Mouse (Mus musculus): ENCODE measurements at regions not wholly inside any gene's neighbourhood (a gene's known extent, or its start where the extent isn't known, plus 50 kb on each side); places are given as distances from the start of the nearest gene placed in this dataset.

- WGBS = 32% methylated on average over 4 of the region's 4 CpGs
- no peaks in the 10 kb centered on the region for H3K27me3 ChIP-seq (ENCODE audit: control insufficient read depth, insufficient read depth, low read length)
- no peak for TF ChIP-seq CTCF (IDR thresholded peaks at IDR 0.05)
- TF ChIP-seq EP300 (IDR thresholded peaks at IDR 0.05; ENCODE audit: insufficient read depth, low read depth, low read length) = no peak
- TF ChIP-seq POLR2A (IDR thresholded peaks at IDR 0.05; ENCODE audit: insufficient read depth, low read depth, low read length) = no peak
- no peak for DNase-seq
- H3K79me2 ChIP-seq (replicated peaks; ENCODE audit: control insufficient read depth, insufficient read depth, low read length) = no peaks in the 10 kb centered on the region
- H3K36me3 ChIP-seq (ENCODE audit: control insufficient read depth, insufficient read depth, low read length) = no peaks in the 10 kb centered on the region
- no peak overlapping the region for H3K4me3 ChIP-seq
- H3K4me1 ChIP-seq (ENCODE audit: control insufficient read depth, insufficient read depth, low read length) = no peaks in the 10 kb centered on the region; the same call in 1 of the 2 replicates
- no peak overlapping the region for H3K27ac ChIP-seq
- no peak overlapping the region for H3K9ac ChIP-seq (ENCODE audit: low read depth, low read length)
- intact Hi-C loops (cut with DNase I) = no loop called here
Measured at GRCm38 (mm10) chr9:46381342-46381741, 61.6 kb upstream of the 4931429L15Rik start.

DNA sequence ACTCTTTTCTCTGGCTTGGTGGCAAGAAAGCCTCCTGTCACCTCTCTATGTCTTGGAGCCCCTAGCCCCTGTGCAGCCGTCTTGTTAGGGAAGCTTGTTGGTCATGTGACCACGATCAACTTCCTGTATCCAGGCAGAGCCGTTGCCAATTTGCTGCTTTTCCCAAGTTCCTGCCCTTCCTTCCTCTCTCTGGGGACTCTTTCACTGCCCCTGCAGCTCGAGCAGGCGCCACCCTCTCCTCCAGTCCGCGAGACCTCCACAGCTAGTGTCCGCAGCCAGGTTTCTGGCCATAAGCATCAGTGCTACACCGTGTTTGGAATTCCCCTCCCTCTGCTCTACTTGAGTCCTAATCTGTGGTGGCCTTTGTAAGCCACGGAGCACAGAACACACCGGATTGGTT lies 59.7 kb upstream of the 4931429L15Rik start:
- peak overlapping the region; percentile 69 for H3K27ac ChIP-seq
- H3K79me2 ChIP-seq (replicated peaks; ENCODE audit: control insufficient read depth, insufficient read depth, low read length) = no peaks in the 10 kb centered on the region
- H3K36me3 ChIP-seq (ENCODE audit: control insufficient read depth, insufficient read depth, low read length) = no peaks in the 10 kb centered on the region
- H3K4me3 ChIP-seq = peak overlapping the region; percentile 38
- H3K4me1 ChIP-seq (ENCODE audit: control insufficient read depth, insufficient read depth, low read length) = no peaks in the 10 kb centered on the region; the same call in 1 of the 2 replicates
- no peak for TF ChIP-seq CTCF (IDR thresholded peaks at IDR 0.05)
- peak; percentile 71 for TF ChIP-seq POLR2A (IDR thresholded peaks at IDR 0.05; ENCODE audit: insufficient read depth, low read depth, low read length)
- WGBS = 22% methylated on average over 11 of the region's 11 CpGs
- peak; percentile 29 to 39 for DNase-seq
- H3K27me3 ChIP-seq (ENCODE audit: control insufficient read depth, insufficient read depth, low read length) = no peaks in the 10 kb centered on the region
- intact Hi-C loops (cut with DNase I) = no loop called here
- peak overlapping the region; percentile 30 for H3K9ac ChIP-seq (ENCODE audit: low read depth, low read length)

DNA sequence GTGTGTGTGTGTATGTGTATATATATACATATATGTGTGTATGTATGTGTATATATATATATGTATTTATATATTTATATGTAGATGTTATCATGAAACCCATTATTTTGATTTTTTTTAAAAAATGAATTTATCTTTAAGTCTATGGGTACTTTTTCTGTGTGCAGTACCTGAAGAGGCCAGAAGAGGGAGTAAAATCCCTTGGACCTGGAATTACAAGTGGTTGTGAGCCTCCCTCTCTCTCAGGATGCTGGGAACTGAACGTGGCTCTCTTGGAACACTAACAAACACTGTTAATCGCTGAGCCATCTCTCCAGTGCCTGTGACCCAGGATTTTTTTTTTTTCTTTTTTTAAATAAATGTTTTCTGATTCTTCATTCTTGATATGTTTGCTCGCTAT lies 58.6 kb upstream of the 4931429L15Rik start:
- H3K27ac ChIP-seq = no peak overlapping the region
- TF ChIP-seq POLR2A (IDR thresholded peaks at IDR 0.05; ENCODE audit: insufficient read depth, low read depth, low read length) = no peak
- peak; percentile 45 for TF ChIP-seq CTCF (IDR thresholded peaks at IDR 0.05)
- H3K4me1 ChIP-seq (ENCODE audit: control insufficient read depth, insufficient read depth, low read length) = no peaks in the 10 kb centered on the region; the same call in 1 of the 2 replicates
- no peak for DNase-seq
- no peaks in the 10 kb centered on the region for H3K36me3 ChIP-seq (ENCODE audit: control insufficient read depth, insufficient read depth, low read length)
- intact Hi-C loops (cut with DNase I) = no loop called here
- H3K27me3 ChIP-seq (ENCODE audit: control insufficient read depth, insufficient read depth, low read length) = no peaks in the 10 kb centered on the region
- H3K9ac ChIP-seq (ENCODE audit: low read depth, low read length) = no peak overlapping the region
- WGBS = 81% methylated on average over 3 of the region's 3 CpGs
- no peaks in the 10 kb centered on the region for H3K79me2 ChIP-seq (replicated peaks; ENCODE audit: control insufficient read depth, insufficient read depth, low read length)
- no peak overlapping the region for H3K4me3 ChIP-seq
